Mouse (Mus musculus) lung, postnatal 4 days (tissue): ENCODE measurements around the gene Utrn.

ENCODE experiments used
- DNase-seq, 2 experiments: peaks; one replicate each; pipeline ENCODE4 v3.0.0; 2021

Utrn gene

GRCm38 (mm10) chr10:12868189-12869028 lies 756 bp downstream of the Utrn start:
- peak; percentile 85 to 91 for DNase-seq

GRCm38 (mm10) chr10:12867733-12868188 lies 1.4 kb downstream of the Utrn start:
- no peak for DNase-seq

DNA sequence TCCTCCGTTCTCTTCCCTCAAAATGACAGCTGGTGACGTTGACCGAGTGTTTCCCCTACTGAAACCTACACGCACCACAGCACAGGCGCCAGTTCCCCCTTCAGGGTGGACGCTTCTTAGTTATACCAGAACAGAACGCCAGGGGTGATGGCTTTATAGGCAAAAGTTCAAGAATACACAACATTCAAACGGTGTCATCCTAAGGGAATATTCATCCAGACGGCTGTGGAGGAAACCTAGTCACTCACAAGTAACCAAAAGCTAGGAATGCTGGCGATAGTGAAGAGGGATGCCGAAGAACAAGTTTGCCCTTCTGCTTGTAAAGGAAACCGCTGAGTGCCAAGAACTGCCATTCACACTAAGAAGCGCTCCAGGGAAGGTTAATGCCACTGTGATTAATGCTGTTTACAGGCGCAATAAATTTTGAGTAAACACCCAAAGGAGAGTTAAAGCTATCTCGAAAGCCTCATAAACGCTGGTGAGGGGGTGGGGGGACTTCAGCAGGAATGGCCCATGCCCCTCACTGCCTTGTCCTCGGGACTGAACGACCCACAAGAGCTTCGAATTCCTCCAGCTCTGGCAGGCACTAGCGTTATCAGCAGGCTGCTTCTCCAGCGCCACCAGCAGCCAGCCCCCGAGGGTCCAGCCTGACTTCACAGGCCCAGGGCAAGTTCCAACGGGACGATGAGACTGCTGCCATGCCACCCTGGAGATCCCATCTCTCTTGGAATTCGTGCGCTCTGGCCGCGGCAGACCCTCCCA lies 2.0 kb downstream of the Utrn start:
- DNase-seq, result peak; percentile 57 to 68

GRCm38 (mm10) chr10:12865201-12865600 lies 4.0 kb downstream of the Utrn start:
- no peak for DNase-seq

DNA sequence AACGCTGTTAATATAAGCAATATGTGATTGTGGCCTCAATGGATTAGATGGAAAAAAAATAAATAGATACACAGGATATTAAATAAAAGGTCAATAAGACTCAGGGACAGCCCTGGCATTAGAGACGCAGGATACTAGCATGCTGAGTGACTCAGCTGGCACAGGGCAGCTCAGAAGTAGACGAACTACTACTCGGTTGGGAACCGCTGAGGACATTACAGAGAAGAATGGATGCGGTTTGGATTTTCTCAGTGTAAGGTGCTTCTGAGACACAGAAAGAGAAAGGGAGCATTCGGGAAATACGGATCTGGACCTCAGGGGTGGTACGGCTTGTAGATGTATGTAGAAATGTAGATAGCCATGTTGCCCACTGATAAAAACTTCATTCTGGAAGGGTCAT lies 5.6 kb downstream of the Utrn start:
- no peak for DNase-seq

GRCm38 (mm10) chr10:12862047-12862446 lies 7.1 kb downstream of the Utrn start:
- DNase-seq, result no peak

GRCm38 (mm10) chr10:12861381-12861780 lies 7.8 kb downstream of the Utrn start:
- DNase-seq, result no peak

- no peak for DNase-seq
Measured at GRCm38 (mm10) chr10:12860765-12861164, 8.4 kb downstream of the Utrn start.

DNA sequence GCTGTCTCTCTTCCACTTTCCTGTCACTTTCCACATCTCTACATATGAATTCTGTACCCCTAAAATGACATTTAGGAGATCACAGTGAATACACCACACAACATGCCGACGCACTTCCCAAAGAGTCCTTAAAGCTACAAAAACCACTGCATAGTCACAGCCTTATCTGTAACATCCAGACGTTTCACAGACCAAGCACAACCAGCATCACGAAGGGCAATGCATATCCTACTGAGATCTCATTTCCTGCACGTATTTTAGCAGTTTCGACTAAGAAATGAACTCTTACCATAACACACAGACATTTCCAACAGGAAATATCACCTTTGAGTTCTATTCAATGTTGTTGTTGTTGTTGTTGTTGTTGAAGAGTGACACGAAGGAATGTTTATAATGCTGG lies 8.8 kb downstream of the Utrn start:
- DNase-seq, result no peak

DNA sequence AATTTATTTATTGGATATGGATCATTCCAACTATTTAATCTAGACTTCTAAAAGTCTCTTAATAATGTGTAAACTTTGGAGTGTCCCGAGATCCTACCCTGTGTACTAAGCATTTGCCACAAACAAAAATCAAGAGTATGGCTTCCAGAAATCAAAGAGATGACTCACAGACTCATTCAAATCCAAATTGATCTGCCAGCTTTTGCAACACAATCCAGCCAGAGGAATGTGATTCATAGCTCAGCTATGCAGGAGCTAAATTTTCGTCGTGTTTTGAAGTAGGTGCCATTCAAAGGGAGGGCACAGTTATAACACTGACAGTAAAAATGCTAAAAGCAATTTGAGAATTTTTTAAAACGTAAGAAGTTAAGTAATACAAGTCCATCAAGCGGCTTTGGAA lies 11.1 kb downstream of the Utrn start:
- DNase-seq, result no peak

DNA sequence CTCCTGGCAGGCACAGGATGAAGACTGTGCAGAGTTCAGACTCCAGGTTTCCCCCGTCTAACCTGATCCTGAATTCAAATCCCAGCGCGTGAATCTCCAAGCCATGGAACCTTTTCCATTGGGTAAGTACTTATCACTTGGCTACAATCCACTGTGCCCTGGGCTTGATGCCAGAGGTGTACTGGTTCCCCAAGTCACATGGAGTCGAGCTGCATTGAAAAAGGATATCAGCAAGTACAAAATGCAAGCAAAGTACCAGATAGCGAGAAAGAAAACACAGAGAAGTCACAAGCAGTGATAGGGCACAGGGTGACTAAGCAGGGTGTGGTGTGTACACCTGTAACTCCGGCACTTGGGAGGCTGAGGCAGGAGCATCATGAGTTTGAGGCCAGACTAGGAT lies 14.9 kb downstream of the Utrn start:
- peak; percentile 34 to 49 for DNase-seq

GRCm38 (mm10) chr10:12853776-12854175 lies 15.4 kb downstream of the Utrn start:
- no peak for DNase-seq

DNA sequence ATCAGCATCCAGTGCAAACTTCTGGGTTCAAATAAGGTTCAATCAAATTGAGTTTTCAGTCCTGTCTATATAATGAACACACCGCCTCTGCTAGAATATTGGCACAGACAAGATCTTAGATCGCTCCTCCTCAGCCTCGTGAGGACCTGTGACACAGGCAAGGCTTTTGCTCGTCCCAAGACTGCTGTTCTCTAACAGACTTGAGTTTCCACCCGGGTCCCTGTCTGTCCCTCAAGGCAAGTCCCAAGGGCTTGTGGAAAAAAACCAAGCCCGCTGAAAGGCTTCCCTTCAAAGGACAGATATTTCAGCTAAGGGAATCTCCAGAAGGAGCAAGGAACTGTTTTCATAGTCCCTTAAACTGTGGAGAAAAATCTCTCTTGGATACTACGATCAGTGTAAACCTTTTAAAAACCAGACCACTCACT lies 16.0 kb downstream of the Utrn start:
- DNase-seq, result no peak

GRCm38 (mm10) chr10:12852416-12853195 lies 16.6 kb downstream of the Utrn start:
- no peak for DNase-seq

GRCm38 (mm10) chr10:12850781-12851471 lies 18.2 kb downstream of the Utrn start:
- DNase-seq, result no peak

GRCm38 (mm10) chr10:12848322-12849108 lies 20.6 kb downstream of the Utrn start:
- DNase-seq, result no peak

DNA sequence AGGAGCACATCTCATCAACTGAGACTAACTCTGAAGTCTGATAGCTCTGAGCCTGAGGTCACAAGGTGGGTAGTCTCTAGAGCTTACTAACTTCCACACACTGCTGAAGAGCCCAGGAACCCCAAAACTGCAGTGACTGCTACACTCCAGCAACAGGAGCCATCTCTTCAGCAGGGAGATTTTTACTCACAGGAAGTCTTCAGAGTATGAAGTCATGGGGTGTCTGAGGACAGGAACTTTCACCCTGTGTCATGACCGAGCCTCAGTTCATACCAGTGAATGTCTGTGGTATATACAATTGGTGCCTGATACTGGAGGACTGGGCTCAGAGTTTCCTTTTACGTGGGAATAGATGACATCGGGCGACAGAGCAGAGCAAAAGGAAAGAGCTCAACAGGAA lies 26.6 kb downstream of the Utrn start:
- DNase-seq, result no peak

- DNase-seq, result no peak
Measured at GRCm38 (mm10) chr10:12841497-12841896, 27.7 kb downstream of the Utrn start.

- peak; percentile 67 to 70 for DNase-seq
Measured at GRCm38 (mm10) chr10:12837636-12838035, 31.5 kb downstream of the Utrn start.

GRCm38 (mm10) chr10:12836048-12836816 lies 32.9 kb downstream of the Utrn start:
- DNase-seq, result peak in 1 of 2 experiments; percentile 25

GRCm38 (mm10) chr10:12834215-12834614 lies 35.0 kb downstream of the Utrn start:
- no peak for DNase-seq
